Mouse (Mus musculus): Measurements from ENCODE around the gene Zbtb48. TPM values are rescaled to one million over a fixed set of nuclear protein-coding genes. Genes with fewer than 3 reads are reported as not detected.

The Zbtb48 gene
- 13.2 and 13.7 TPM in 2 replicates for polyA plus RNA-seq (2015; fragmentation: Nextera tagmentation; extraction: Ambion mirVana)

GRCm38 (mm10) chr4:152027524-152027923 is at the start of gene Zbtb48:
Gene Zbtb48 (minus strand): TSS chr4:152027671.
- ATAC-seq, result peak; percentile 97
- no peaks in the 10 kb centered on the region for H3K9me3 ChIP-seq (ENCODE audit: low read length)
- H3K27me3 ChIP-seq (replicated peaks; ENCODE audit: insufficient read depth, low read length), result no peaks in the 10 kb centered on the region
- 3% methylated on average over 35 of the region's 35 CpGs for WGBS
- H3K9ac ChIP-seq (replicated peaks; ENCODE audit: low read depth), result peak within 1 kb of the TSS; percentile 52
- peak within 1 kb of the TSS; percentile 71 for H3K4me3 ChIP-seq (ENCODE audit: low read depth, low read length)
- peak; percentile 99 for DNase-seq (ENCODE audit: low spot score)
- H3K4me1 ChIP-seq (ENCODE audit: insufficient read depth, low read depth, low read length), result peaks cover 20% of the 10 kb centered on the region; the same call in 1 of the 2 replicates
- no peak; the same call in 1 of the 2 replicates for TF ChIP-seq CTCF (IDR thresholded peaks at IDR 0.05)
- TF ChIP-seq EP300 (IDR thresholded peaks at IDR 0.05), result no peak
- peak within 1 kb of the TSS; percentile 83 for H3K4me2 ChIP-seq (replicated peaks; ENCODE audit: low read depth, low read length)
- H3K36me3 ChIP-seq (ENCODE audit: insufficient read depth, low read length), result peaks cover 6% of the 10 kb centered on the region
- H3K27ac ChIP-seq (ENCODE audit: low read length), result peak within 1 kb of the TSS; percentile 84

DNA sequence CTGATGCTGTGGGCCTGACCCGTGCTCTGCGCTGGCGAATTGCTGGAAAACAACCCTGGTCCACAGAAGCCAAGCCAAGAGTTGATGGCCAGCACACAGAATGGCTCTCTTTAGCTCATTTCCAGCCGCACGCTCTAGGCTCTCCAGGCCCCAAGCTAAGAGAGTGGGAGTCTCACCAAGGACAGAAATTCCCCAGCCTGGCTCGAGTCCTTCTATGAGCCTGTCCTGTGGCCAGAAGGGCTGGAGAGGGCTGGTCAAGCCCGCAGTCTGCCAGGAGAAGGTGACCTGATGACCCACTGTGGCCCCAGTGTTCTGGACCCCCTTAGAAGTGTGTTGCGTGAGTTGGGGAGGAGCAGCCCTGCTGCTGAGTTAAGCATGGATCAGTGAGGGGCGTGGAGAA is 49.7 kb upstream of the Zbtb48 start:
- Histone ChIP-seq H3K27me3 (replicated peaks; ENCODE audit: insufficient read depth, low read length) (no peaks in the 10 kb centered on the region), H3K9me3 (ENCODE audit: low read length) (no peaks in the 10 kb centered on the region), H3K4me2 (replicated peaks; ENCODE audit: low read depth, low read length) (no peak overlapping the region), H3K4me3 (ENCODE audit: low read depth, low read length) (no peak overlapping the region), H3K9ac (replicated peaks; ENCODE audit: low read depth) (no peak overlapping the region), H3K36me3 (ENCODE audit: insufficient read depth, low read length) (no peaks in the 10 kb centered on the region), H3K4me1 (ENCODE audit: insufficient read depth, low read depth, low read length) (0 out of 2 replicates have a peak, but pooled peaks cover 5% of the 10 kb centered on the region), H3K27ac (ENCODE audit: low read length) (no peak overlapping the region)
- WGBS, result 86% methylated on average over 9 of the region's 9 CpGs
- ATAC-seq (no peak), DNase-seq (ENCODE audit: low spot score) (no peak)
- TF ChIP-seq CTCF (IDR thresholded peaks at IDR 0.05) (no peak), EP300 (IDR thresholded peaks at IDR 0.05) (no peak)

- TF ChIP-seq CTCF (IDR thresholded peaks at IDR 0.05), result peak; percentile 20
- TF ChIP-seq EP300 (IDR thresholded peaks at IDR 0.05), result no peak
- no peaks in the 10 kb centered on the region for H3K9me3 ChIP-seq (ENCODE audit: low read length)
- no peak overlapping the region for H3K4me3 ChIP-seq (ENCODE audit: low read depth, low read length)
- no peak overlapping the region for H3K27ac ChIP-seq (ENCODE audit: low read length)
- H3K4me1 ChIP-seq (ENCODE audit: insufficient read depth, low read depth, low read length), result 0 out of 2 replicates have a peak, but pooled peaks cover 5% of the 10 kb centered on the region
- no peaks in the 10 kb centered on the region for H3K27me3 ChIP-seq (replicated peaks; ENCODE audit: insufficient read depth, low read length)
- ATAC-seq (no peak), DNase-seq (ENCODE audit: low spot score) (no peak)
- H3K36me3 ChIP-seq (ENCODE audit: insufficient read depth, low read length), result no peaks in the 10 kb centered on the region
- H3K9ac ChIP-seq (replicated peaks; ENCODE audit: low read depth), result no peak overlapping the region
- no peak overlapping the region for H3K4me2 ChIP-seq (replicated peaks; ENCODE audit: low read depth, low read length)
- WGBS, result 83% methylated on average over 9 of the region's 9 CpGs
These were observed 47.1 kb upstream of the Zbtb48 start for GRCm38 (mm10) chr4:152074548-152074947.

GRCm38 (mm10) chr4:152073715-152074114 is 46.2 kb upstream of the Zbtb48 start:
- no peak overlapping the region for H3K9ac ChIP-seq (replicated peaks; ENCODE audit: low read depth)
- no peaks in the 10 kb centered on the region for H3K9me3 ChIP-seq (ENCODE audit: low read length)
- 66% methylated on average over 5 of the region's 6 CpGs for WGBS
- H3K4me1 ChIP-seq (ENCODE audit: insufficient read depth, low read depth, low read length), result 0 out of 2 replicates have a peak, but pooled peaks cover 5% of the 10 kb centered on the region
- TF ChIP-seq EP300 (IDR thresholded peaks at IDR 0.05), result no peak
- no peak for TF ChIP-seq CTCF (IDR thresholded peaks at IDR 0.05)
- no peak overlapping the region for H3K4me2 ChIP-seq (replicated peaks; ENCODE audit: low read depth, low read length)
- no peak overlapping the region for H3K4me3 ChIP-seq (ENCODE audit: low read depth, low read length)
- peak overlapping the region; percentile 47 for H3K27ac ChIP-seq (ENCODE audit: low read length)
- H3K36me3 ChIP-seq (ENCODE audit: insufficient read depth, low read length), result no peaks in the 10 kb centered on the region
- ATAC-seq (no peak), DNase-seq (ENCODE audit: low spot score) (peak; percentile 19)
- H3K27me3 ChIP-seq (replicated peaks; ENCODE audit: insufficient read depth, low read length), result no peaks in the 10 kb centered on the region

DNA sequence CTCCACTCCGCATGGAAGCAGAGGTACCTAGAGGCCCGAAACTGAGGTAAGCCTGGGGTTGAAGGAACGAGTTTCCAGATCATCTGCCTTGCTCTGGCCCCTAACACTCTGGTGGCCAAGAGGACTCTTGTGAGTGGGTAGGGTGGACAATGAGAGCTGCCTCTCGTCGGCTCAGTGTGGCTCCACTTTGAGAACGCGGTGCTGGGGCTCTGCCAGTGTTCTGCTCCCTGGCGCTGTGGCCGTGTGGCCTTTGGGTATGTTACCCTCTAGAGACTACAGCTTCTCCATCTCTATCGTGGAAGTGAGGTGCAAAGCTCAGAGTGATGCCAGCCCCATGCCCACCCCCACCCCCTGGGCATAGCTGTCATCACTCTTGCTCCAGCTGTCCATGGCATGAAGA is 45.2 kb upstream of the Zbtb48 start:
- Histone ChIP-seq H3K27me3 (replicated peaks; ENCODE audit: insufficient read depth, low read length) (no peaks in the 10 kb centered on the region), H3K9me3 (ENCODE audit: low read length) (no peaks in the 10 kb centered on the region), H3K4me2 (replicated peaks; ENCODE audit: low read depth, low read length) (no peak overlapping the region; the same call in 1 of the 2 replicates), H3K27ac (ENCODE audit: low read length) (peak overlapping the region; percentile 79), H3K9ac (replicated peaks; ENCODE audit: low read depth) (no peak overlapping the region), H3K36me3 (ENCODE audit: insufficient read depth, low read length) (no peaks in the 10 kb centered on the region), H3K4me1 (ENCODE audit: insufficient read depth, low read depth, low read length) (0 out of 2 replicates have a peak, but pooled peaks cover 5% of the 10 kb centered on the region), H3K4me3 (ENCODE audit: low read depth, low read length) (no peak overlapping the region)
- ATAC-seq (peak; percentile 24), DNase-seq (ENCODE audit: low spot score) (peak; percentile 23)
- WGBS, result 42% methylated on average over 10 of the region's 10 CpGs
- TF ChIP-seq EP300 (IDR thresholded peaks at IDR 0.05), result no peak
- TF ChIP-seq CTCF (IDR thresholded peaks at IDR 0.05), result no peak

- ATAC-seq, result peak; percentile 84
- H3K9ac ChIP-seq (replicated peaks; ENCODE audit: low read depth), result no peak within 1 kb of the TSS
- no peak within 1 kb of the TSS; the same call in 1 of the 2 replicates for H3K4me2 ChIP-seq (replicated peaks; ENCODE audit: low read depth, low read length)
- DNase-seq (ENCODE audit: low spot score), result peak; percentile 92
- TF ChIP-seq CTCF (IDR thresholded peaks at IDR 0.05) (no peak), EP300 (IDR thresholded peaks at IDR 0.05) (no peak)
- H3K36me3 ChIP-seq (ENCODE audit: insufficient read depth, low read length), result no peaks in the 10 kb centered on the region
- no peaks in the 10 kb centered on the region for H3K9me3 ChIP-seq (ENCODE audit: low read length)
- H3K27ac ChIP-seq (ENCODE audit: low read length), result peak within 1 kb of the TSS; percentile 79
- 32% methylated on average over 10 of the region's 10 CpGs for WGBS
- H3K4me1 ChIP-seq (ENCODE audit: insufficient read depth, low read depth, low read length), result 0 out of 2 replicates have a peak, but pooled peaks cover 5% of the 10 kb centered on the region
- H3K27me3 ChIP-seq (replicated peaks; ENCODE audit: insufficient read depth, low read length), result no peaks in the 10 kb centered on the region
- H3K4me3 ChIP-seq (ENCODE audit: low read depth, low read length), result no peak within 1 kb of the TSS
These were observed 44.7 kb upstream of the Zbtb48 start, which contains the start of gene Plekhg5 for GRCm38 (mm10) chr4:152072121-152072601. Gene Plekhg5 (plus strand): TSS chr4:152072498.

Measured in lung, postnatal 0 days (tissue).